Mouse (Mus musculus) ES-E14 (cell line): ENCODE results near the gene Pnpla2. TPM values are rescaled to one million over a fixed set of nuclear protein-coding genes. Genes with fewer than 3 reads are reported as not detected.

Experiments used
- DNase-seq: peaks from one replicate; pipeline ENCODE4 v3.0.0-alpha.2; 2013; ENCODE audit warnings: low read depth, low spot score
- H3K27ac ChIP-seq: 2 replicates; pipeline ENCODE4 v1.5.1; 2012; ENCODE audit warnings: low read depth, mild to moderate bottlenecking, low read length, moderate library complexity, mixed read lengths; ENCODE audit not compliant: poor library complexity, insufficient read depth, severe bottlenecking
- H3K36me3 ChIP-seq: 2 replicates; pipeline ENCODE4 v1.6.1; 2012; ENCODE audit warnings: mild to moderate bottlenecking, low read length, moderate library complexity, mixed read lengths; ENCODE audit not compliant: control insufficient read depth, poor library complexity, insufficient read depth, severe bottlenecking
- H3K4me1 ChIP-seq, 2 experiments: fragments of 150-350 bp in 1 of 2; sonication (generic) in 1 of 2; 2 replicates each; pipeline ENCODE4 v1.6.1; 2012; ENCODE audit warnings: low read length in 2 of 2, mild to moderate bottlenecking in 1 of 2, mixed read lengths in 1 of 2; ENCODE audit not compliant: control insufficient read depth in 2 of 2, insufficient read depth in 2 of 2, poor library complexity in 1 of 2
- H3K4me3 ChIP-seq, 2 experiments: fragments of 150-350 bp in 1 of 2; sonication (generic) in 1 of 2; 2 replicates each; pipeline ENCODE4 v1.5.1; 2012; ENCODE audit warnings: low read length in 2 of 2, low read depth in 1 of 2, mild to moderate bottlenecking in 1 of 2, mixed read lengths in 1 of 2; ENCODE audit not compliant: insufficient read depth in 1 of 2, poor library complexity in 1 of 2, severe bottlenecking in 1 of 2
- H3K9ac ChIP-seq: 2 replicates; pipeline ENCODE4 v1.6.1; 2012; ENCODE audit warnings: low read depth, mild to moderate bottlenecking, low read length, mixed read lengths; ENCODE audit not compliant: poor library complexity, insufficient read depth, severe bottlenecking
- H3K9me3 ChIP-seq: fragments of 150-350 bp; sonication (generic); 2 replicates; pipeline ENCODE4 v1.6.1; 2012; ENCODE audit warnings: low read depth, mild to moderate bottlenecking, low read length; ENCODE audit not compliant: control insufficient read depth, insufficient read depth
- CHD2 ChIP-seq: IDR thresholded peaks from 2 replicates; pipeline ENCODE4 v1.6.1; 2014; ENCODE audit warnings: mild to moderate bottlenecking, low read depth, low read length, inconsistent platforms
- HCFC1 ChIP-seq: IDR thresholded peaks from 2 replicates; pipeline ENCODE4 v1.6.1; 2012; ENCODE audit warnings: low read length, inconsistent platforms, borderline replicate concordance; ENCODE audit not compliant: insufficient read depth
- MAFK ChIP-seq: IDR thresholded peaks from 2 replicates; pipeline ENCODE4 v1.6.1; 2014; ENCODE audit warnings: mild to moderate bottlenecking, low read depth, low read length, inconsistent platforms; ENCODE audit not compliant: insufficient read depth
- ZC3H11A ChIP-seq: IDR thresholded peaks from 2 replicates; pipeline ENCODE4 v1.6.1; 2012; ENCODE audit warnings: low read depth, mild to moderate bottlenecking, inconsistent platforms, low read length, borderline replicate concordance
- ZNF384 ChIP-seq: IDR thresholded peaks from 2 replicates; pipeline ENCODE4 v1.6.1; 2012; ENCODE audit warnings: low read depth, low read length, inconsistent platforms
- in situ Hi-C, 2 experiments: fragments of 600-800 bp; cut with MboI; formaldehyde crosslinking; loops; one replicate each; pipeline ENCODE4 v1.15.1; 2025; ENCODE audit warnings: low sequenced_read_pairs in 2 of 2, inconsistent platforms in 1 of 2; ENCODE audit not compliant: unreplicated experiment in 2 of 2
- total RNA-seq: library from RNA; depleted of rRNA; stranded (reverse); fragments of 300-350 nt; gene quantifications from 2 replicates; pipeline ENCODE4 v1.2.3, GENCODE M21; 2012

Pnpla2 gene
- total RNA-seq, 1 experiment, result 12.7 TPM

GRCm38 (mm10) chr7:141417731-141418681 lies 37.0 kb upstream of the Pnpla2 start:
- TF ChIP-seq ZNF384, result no peak
- no peak for TF ChIP-seq CHD2
- no peak for TF ChIP-seq HCFC1
- TF ChIP-seq MAFK, result no peak
- no peak for TF ChIP-seq ZC3H11A
- no peak overlapping the region for H3K27ac ChIP-seq
- in situ Hi-C loops, result no loop called here
- H3K4me3 ChIP-seq, result no peak overlapping the region
- H3K9me3 ChIP-seq, result no peaks in the 10 kb centered on the region
- no peak overlapping the region for H3K9ac ChIP-seq
- H3K4me1 ChIP-seq, result peaks cover 7 to 11% of the 10 kb centered on the region in 2 experiments; a peak in 3 of 4 replicates
- H3K36me3 ChIP-seq, result no peaks in the 10 kb centered on the region
- no peak for DNase-seq

- Histone ChIP-seq H3K36me3 (no peaks in the 10 kb centered on the region), H3K9ac (no peak overlapping the region), H3K4me1 (peaks cover 7 to 11% of the 10 kb centered on the region in 2 experiments; a peak in 3 of 4 replicates), H3K4me3 (no peak overlapping the region), H3K9me3 (no peaks in the 10 kb centered on the region), H3K27ac (no peak overlapping the region)
- in situ Hi-C loops, result no loop called here
- TF ChIP-seq HCFC1, result no peak
- TF ChIP-seq MAFK, result no peak
- no peak for TF ChIP-seq ZNF384
- no peak for TF ChIP-seq CHD2
- no peak for TF ChIP-seq ZC3H11A
- DNase-seq, result no peak
Measured at GRCm38 (mm10) chr7:141418970-141419369, 36.0 kb upstream of the Pnpla2 start.

GRCm38 (mm10) chr7:141420030-141420702 lies 34.8 kb upstream of the Pnpla2 start:
- H3K36me3 ChIP-seq, result no peaks in the 10 kb centered on the region
- no peak overlapping the region for H3K4me3 ChIP-seq
- DNase-seq, result no peak
- H3K4me1 ChIP-seq, result peaks cover 7 to 10% of the 10 kb centered on the region in 2 experiments; a peak in 3 of 4 replicates
- H3K9me3 ChIP-seq, result no peaks in the 10 kb centered on the region
- no peak for TF ChIP-seq MAFK
- TF ChIP-seq ZC3H11A, result no peak
- TF ChIP-seq ZNF384, result no peak
- no peak for TF ChIP-seq CHD2
- no peak for TF ChIP-seq HCFC1
- in situ Hi-C loops, result no loop called here
- H3K9ac ChIP-seq, result no peak overlapping the region
- no peak overlapping the region for H3K27ac ChIP-seq

GRCm38 (mm10) chr7:141423811-141424210 lies 31.2 kb upstream of the Pnpla2 start:
- in situ Hi-C loops, result no loop called here
- no peaks in the 10 kb centered on the region for H3K36me3 ChIP-seq
- peaks cover 1 to 8% of the 10 kb centered on the region in 2 experiments; a peak in 2 of 4 replicates for H3K4me1 ChIP-seq
- TF ChIP-seq MAFK (no peak), ZC3H11A (no peak), ZNF384 (no peak), HCFC1 (no peak), CHD2 (no peak)
- H3K9ac ChIP-seq, result no peak overlapping the region
- H3K9me3 ChIP-seq, result no peaks in the 10 kb centered on the region
- DNase-seq, result no peak
- H3K4me3 ChIP-seq, result no peak overlapping the region
- no peak overlapping the region for H3K27ac ChIP-seq
